Mouse (Mus musculus) heart, postnatal 10 days (tissue): ENCODE results near the gene Olfr605. TPM values are rescaled to one million over a fixed set of nuclear protein-coding genes. Genes with fewer than 3 reads are reported as not detected.
"Not testable (repeated sequence)": the region's sequence is repeated elsewhere in the genome, so short reads cannot be mapped to it uniquely, and the experiment has no call there.

Source experiments
- DNase-seq, 2 experiments: peaks; one replicate each; pipeline ENCODE4 v3.0.0; 2021
- intact Hi-C: fragments of 180-260 bp; cut with DNase I; formaldehyde crosslinking; loops from one replicate; pipeline ENCODE4 v1.15.1; 2025
- microRNA-seq, 2 experiments: library from miRNA; unstranded; fragments of <30 nt; microRNA quantifications; one replicate each; pipeline ENCODE4 v1.2.0; 2022
- total RNA-seq, 2 experiments: library from RNA; stranded (reverse); gene quantifications; 2 replicates each; pipeline ENCODE4 v1.2.3; 2021

The Olfr605 gene
- not detected for total RNA-seq

DNA sequence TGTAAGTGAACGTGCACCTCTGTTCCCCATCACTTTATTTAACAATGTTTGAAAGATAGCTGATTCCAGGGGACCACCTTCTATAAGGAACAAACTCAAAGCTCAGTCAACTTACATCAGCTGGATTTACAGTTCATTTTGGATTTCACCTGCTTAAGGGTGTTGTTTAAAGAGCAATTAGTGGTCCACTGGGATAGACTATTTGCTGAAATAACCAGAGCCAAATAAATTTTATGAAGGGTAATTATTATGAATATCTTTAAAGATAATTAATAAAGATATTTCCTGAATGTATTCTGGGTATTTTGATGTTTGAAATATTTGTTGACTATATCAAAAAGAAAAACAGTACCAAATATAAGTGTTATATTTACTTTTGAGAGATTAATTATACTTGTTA is at the start of gene Olfr605:
TSS of gene Olfr605 (minus strand) at position 101 of the 400 bp plus-strand sequence.
- no peak for DNase-seq
- intact Hi-C loops: no loop called here

- intact Hi-C loops: not testable (repeated sequence)
Measured at GRCm38 (mm10) chr7:103477106-103477505, 31.9 kb upstream of the Olfr605 start.

DNA sequence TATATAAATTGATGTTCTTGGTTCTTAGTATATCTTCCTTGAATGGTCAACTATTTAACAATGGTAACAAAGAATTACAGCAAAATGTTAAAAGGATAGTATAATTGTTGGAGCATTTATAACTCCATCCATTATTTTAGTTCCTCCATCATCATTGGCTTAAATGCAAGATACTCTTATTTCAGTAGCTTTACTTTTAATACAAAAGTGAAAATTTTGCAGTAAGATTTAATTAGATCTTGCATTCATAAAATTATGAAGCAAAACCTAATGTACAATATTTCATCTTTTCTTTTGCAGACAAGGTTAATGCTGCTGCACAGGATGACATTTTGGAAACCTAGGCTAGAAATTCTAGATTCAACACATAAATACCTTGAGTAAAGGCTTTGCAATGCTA is 24.3 kb upstream of the Olfr605 start, which contains the start of gene Olfr608:
TSS of gene Olfr608 (plus strand) at position 301 of the 400 bp plus-strand sequence.
- DNase-seq: no peak
- intact Hi-C loops: no loop called here

More at GRCm38 (mm10) chr7:103477106-103477505, 31.9 kb upstream of the Olfr605 start:
- not testable (repeated sequence) for DNase-seq

DNA sequence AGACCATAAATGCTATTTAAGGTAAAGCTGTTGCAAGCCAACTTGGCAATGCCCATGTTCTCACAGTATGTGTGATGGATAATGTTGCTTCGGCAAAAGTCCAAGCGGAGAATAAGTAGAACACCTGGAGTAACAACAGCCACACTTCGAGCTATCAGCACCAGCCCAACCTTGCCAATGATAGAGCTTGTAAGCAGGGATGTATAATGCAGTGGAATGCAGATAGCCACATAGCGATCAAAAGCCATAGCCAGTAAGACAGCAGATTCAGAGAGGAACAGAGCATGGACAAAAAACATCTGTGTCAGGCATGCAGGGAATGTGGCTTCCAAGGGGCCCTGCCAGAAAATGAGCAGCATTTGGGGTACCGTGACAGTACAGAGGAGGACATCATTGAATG is 15.4 kb upstream of the Olfr605 start:
- intact Hi-C loops: no loop called here
- peak; percentile 29 to 35 for DNase-seq

DNA sequence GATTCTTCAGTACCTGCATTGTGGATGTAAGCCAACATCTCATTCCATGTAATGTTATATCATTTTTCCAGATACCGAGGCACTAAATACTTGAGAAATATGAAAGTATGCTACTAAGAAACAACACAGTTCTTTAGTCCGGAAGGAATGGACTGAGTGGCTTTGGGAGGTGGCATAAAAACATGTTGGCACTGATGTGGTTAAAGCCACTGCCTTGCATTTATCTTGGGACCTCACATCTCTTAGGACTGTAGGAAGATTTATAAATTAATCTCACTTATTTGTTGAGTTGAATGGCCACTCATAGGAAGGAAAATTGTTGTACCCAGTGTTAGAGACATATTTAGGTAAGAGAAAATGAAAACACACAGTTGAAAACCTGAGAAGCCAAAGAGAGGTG is 3.5 kb upstream of the Olfr605 start, which contains the start of gene Olfr606:
TSS of gene Olfr606 (plus strand) at position 301 of the 400 bp plus-strand sequence.
- intact Hi-C loops: no loop called here
- DNase-seq: no peak

- intact Hi-C loops, DNase-seq: not testable (repeated sequence)
Measured at GRCm38 (mm10) chr7:103414772-103415171, 30.5 kb downstream of the Olfr605 start, which contains the start of gene Usp17lc. TSS of gene Usp17lc (plus strand) at chr7:103415072.

DNA sequence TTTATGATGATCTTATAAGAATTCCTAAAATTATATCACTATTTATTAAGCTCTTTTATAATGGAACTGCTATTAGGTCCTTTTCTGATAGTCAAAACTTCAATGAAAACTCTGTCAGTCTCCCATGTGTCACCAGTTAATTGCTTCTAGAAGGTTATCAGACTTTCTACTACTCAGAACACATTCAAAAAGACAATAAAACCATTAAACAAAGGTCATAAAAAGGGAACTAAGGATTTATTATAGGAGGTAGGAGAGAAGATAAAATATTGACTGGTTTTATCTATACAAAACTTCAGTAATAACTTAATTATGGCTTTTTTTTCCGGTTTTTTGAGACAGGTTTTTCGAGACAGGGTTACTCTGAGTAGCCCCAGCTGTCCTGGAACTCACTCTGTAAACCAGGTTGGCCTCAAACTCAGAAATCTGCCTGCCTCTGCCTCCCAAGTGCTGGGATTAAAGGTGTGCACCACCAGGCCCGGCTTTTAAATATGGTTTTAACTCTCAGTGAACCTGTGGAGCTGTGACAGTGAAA is 38.7 kb downstream of the Olfr605 start:
- intact Hi-C loops: loop anchor here (10.0 kb wide), 1 partner anchor 1378 kb away; no protein-coding TSS in a partner anchor
- not testable (repeated sequence) for DNase-seq

DNA sequence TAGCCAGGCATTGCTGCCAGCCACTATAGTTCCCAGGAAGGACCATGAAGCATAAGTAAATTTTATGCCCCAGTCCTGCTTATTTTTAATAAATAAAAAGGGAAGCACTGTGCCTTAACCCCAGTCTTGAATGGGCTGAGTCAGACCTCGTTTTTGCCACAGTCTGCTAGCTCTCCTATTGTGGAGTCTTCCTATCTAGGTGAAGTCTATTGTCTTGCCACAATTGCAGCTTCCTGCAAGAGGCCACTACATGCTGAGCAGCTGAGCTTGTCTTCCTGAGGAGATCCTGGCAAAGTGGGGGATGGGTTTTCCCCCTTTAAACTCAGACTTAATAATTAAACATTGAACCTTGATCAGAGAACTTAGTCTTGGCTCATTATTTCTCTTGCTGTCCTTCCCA is 46.3 kb downstream of the Olfr605 start:
- DNase-seq: no peak
- intact Hi-C loops: no loop called here

GRCm38 (mm10) chr7:103397758-103398157 is 47.5 kb downstream of the Olfr605 start:
- no peak for DNase-seq
- intact Hi-C loops: no loop called here

Small RNA genes lying within 50 kb of the gene (microRNA-seq; reads per million reads assigned to microRNA genes)
- 0 reads per million in 2 experiments for gene Gm25774

Other genes with a start within 250 kb of the Olfr605 start
- gene Olfr593, start 233.6 kb downstream of the Olfr605 start, total RNA-seq: not detected
- gene Olfr594, start 228.4 kb downstream of the Olfr605 start, total RNA-seq: not detected
- gene Usp17ld, start 192.9 kb downstream of the Olfr605 start, total RNA-seq: not detected
- not detected for gene Olfr596, start 139.8 kb downstream of the Olfr605 start, total RNA-seq
- not detected for gene Olfr597, start 129.1 kb downstream of the Olfr605 start, total RNA-seq
- gene Olfr598, start 121.9 kb downstream of the Olfr605 start, total RNA-seq: not detected
- gene Olfr599, start 109.5 kb downstream of the Olfr605 start, total RNA-seq: not detected
- gene Olfr600, start 95.8 kb downstream of the Olfr605 start, total RNA-seq: not detected
- not detected for gene Olfr601, start 82.8 kb downstream of the Olfr605 start, total RNA-seq
- gene Olfr603, start 59.3 kb downstream of the Olfr605 start, total RNA-seq: not detected
- gene Usp17lc, start 30.4 kb downstream of the Olfr605 start, total RNA-seq: not detected
- gene Olfr606, start 3.6 kb upstream of the Olfr605 start, total RNA-seq: not detected
- gene Olfr607, start 18.7 kb upstream of the Olfr605 start, total RNA-seq: not detected
- under 1 TPM; 0.17 to 0.62 TPM for gene Olfr608, start 24.4 kb upstream of the Olfr605 start, total RNA-seq
- gene Olfr609, start 52.6 kb upstream of the Olfr605 start, total RNA-seq: not detected
- not detected for gene Olfr610, start 66.7 kb upstream of the Olfr605 start, total RNA-seq
- gene Olfr611, start 75.4 kb upstream of the Olfr605 start, total RNA-seq: not detected
- gene Olfr612, start 97.3 kb upstream of the Olfr605 start, total RNA-seq: not detected
- not detected for gene Olfr613, start 102.6 kb upstream of the Olfr605 start, total RNA-seq
- not detected for gene Olfr615, start 110.6 kb upstream of the Olfr605 start, total RNA-seq
- gene Olfr616, start 123.7 kb upstream of the Olfr605 start, total RNA-seq: not detected
- not detected for gene Olfr617, start 127.6 kb upstream of the Olfr605 start, total RNA-seq
- gene Olfr618, start 144.7 kb upstream of the Olfr605 start, total RNA-seq: not detected
- gene Olfr619, start 155.1 kb upstream of the Olfr605 start, total RNA-seq: not detected
- gene Olfr620, start 167.1 kb upstream of the Olfr605 start, total RNA-seq: not detected
- gene Olfr622, start 197.3 kb upstream of the Olfr605 start, total RNA-seq: not detected
- not detected for gene Olfr623, start 218.3 kb upstream of the Olfr605 start, total RNA-seq
- gene Olfr624, start 225.8 kb upstream of the Olfr605 start, total RNA-seq: not detected
- not detected for gene Olfr625-ps1, start 237.3 kb upstream of the Olfr605 start, total RNA-seq